Mouse (Mus musculus): ENCODE data around the gene Timm8a2.
A peak's percentile ranks its signal among the peaks of the same experiment; 100 is the strongest.

The Timm8a2 gene

DNA sequence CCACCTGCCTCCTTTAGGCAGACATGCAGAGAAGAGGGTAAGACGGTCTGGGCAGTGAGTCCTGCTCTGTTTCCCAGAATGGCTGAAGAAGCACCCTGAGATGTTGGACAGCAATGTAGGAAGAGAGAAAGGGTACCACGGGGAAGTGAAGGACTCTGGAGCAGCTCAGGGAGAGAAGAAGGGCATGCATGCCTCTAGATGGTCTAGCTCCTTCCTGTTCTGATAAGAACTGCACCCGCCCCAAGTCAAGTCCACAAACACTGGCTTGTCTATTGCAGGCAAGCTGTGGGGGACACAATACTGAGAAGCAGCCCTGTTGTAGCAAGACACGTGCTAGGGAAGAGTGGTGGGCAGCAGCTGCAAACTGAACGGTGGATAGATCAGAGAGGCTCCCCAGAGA is 22.3 kb upstream of the Timm8a2 start:
- DNase-seq, result no peak

DNA sequence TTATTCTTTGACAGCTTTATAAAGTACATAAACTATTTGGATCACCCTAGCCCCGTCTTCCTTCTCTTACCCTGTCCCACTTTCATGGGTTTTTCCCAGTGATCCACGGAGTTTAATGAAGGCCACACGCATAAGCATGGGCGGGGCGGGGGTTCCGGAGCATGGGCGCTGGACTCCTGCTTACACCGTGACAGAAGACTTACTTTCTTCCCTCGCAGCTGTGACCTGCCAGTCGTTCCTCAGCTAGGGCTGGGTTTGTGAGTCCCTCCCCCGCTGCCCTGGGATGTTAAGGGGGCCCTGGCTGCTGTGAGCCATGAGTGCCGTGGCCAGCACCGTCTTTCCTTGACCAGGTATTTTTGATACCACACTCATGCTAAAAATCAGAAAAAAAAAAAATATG is 21.7 kb upstream of the Timm8a2 start:
- DNase-seq, result no peak

DNA sequence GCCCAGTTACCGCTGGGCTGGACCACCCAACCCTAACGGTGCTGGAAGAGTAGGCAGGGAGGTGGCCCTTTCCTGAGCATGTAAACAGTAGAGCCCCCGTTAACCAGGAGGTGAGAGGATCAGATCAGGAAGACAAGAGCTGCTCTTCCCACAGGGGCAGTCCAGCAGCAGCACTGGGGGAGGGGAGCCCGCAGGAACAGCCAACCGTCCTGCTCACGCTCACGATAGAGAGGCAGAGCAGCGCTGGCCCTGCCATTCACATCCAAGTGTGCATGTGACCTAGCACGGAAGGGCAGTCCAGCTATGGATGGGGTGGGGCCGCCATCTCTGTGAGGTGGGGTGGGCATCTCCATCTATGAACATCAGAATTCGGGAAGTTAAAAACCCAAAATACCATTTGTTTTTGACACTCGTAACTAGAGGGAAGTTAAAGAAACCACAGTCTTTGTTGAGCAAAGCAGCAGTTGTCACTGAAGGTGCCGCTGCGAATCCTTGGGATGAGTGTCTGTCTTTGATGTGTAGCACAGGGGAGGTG is 21.0 kb upstream of the Timm8a2 start:
- no peak for DNase-seq

DNA sequence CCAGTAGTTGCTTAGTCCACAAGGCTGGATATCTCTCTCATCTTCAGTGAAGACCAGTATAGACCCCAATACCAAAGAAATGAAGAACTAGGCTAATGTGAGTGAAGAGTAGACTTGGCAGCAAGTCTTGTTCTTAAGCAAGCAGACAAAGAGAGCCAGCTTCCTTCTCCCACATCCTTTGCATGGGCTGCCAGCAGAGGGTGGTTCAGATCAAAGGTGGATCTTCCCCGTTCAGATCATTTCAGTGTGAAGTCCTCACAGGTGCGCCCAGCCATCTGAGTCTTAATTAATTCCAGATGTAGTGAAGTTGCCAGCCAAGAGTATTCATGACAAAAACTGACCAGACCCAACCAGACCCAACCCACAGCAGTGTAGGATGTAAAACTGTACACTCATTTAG is 16.5 kb upstream of the Timm8a2 start:
- DNase-seq, result no peak

DNA sequence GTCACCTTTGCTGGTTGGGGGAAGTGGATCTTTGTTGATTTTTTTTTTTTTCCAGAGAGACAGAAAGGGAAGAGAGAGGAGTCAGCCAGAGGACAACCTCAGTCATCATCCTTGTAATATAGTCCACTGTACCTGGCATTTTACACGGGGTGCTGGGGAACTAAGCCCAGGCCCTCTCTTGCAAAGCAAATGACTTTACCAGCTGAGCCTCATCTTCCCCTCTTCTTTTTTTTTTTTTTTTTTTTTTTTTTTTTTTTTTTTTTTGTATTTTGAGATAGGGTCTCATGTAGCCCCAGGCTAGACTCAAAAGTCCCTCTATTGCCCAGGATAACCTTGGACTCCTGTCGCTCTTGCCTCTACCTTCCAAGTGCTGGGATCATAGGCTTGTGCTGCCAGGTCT is 15.1 kb upstream of the Timm8a2 start:
- DNase-seq, result no peak

DNA sequence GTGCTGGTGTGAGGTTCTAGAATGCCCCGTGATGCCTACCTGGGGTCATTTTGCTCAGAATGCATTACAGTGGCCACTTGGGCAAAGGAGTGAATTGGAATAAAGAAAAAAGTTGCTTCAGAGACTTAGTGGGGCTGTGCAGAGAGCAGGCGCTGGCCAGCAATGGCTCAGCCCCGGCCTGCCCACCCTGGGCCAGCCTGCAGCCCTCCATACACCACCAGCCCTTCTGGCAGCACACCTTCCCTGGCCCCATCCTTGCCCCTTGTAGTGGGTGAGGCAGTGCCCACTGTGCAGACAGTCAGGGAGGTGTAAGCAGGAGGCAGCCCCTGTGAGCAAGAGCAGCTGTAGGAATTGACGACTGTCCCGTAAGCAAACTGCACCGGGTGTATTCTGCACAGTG is 13.9 kb upstream of the Timm8a2 start:
- no peak for DNase-seq

DNA sequence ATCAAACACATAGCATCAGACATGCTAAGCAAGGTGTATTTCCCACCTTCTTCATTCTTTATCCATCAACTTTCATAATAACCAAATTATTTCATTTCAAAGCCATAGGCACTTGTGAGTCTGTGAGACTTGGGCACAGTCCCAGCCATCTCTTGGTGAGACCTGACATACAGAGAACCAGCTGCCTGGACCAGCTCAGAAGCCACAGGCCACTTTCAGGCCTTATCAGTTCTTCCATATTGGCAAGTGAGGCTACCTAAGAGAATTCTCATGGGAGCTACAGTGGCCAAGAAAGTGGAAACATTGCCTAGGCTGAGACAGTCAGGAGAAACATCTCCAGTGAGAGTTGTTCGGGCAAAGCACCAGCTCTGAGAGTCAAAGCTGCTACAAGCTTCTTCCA is 11.4 kb upstream of the Timm8a2 start:
- DNase-seq, result no peak

DNA sequence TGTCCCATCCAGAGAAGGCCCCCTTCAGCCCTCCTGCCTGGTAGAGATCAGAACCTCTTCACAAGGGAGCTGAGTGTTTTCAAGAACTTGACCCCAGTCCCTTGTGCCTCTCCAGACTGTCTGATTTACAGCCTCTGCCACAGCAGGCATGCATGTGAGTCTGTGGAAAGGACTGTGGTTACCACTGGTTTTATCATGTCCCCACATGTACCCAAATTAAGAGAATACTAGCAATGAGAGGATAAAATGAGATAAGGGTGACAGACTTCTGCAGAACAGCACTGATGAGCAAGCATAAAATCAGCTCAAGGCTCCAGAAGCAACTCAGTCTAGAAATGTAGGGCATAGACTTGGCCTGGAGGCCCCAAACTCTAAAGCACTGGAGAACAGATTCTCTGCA is 10.5 kb upstream of the Timm8a2 start:
- no peak for DNase-seq

DNA sequence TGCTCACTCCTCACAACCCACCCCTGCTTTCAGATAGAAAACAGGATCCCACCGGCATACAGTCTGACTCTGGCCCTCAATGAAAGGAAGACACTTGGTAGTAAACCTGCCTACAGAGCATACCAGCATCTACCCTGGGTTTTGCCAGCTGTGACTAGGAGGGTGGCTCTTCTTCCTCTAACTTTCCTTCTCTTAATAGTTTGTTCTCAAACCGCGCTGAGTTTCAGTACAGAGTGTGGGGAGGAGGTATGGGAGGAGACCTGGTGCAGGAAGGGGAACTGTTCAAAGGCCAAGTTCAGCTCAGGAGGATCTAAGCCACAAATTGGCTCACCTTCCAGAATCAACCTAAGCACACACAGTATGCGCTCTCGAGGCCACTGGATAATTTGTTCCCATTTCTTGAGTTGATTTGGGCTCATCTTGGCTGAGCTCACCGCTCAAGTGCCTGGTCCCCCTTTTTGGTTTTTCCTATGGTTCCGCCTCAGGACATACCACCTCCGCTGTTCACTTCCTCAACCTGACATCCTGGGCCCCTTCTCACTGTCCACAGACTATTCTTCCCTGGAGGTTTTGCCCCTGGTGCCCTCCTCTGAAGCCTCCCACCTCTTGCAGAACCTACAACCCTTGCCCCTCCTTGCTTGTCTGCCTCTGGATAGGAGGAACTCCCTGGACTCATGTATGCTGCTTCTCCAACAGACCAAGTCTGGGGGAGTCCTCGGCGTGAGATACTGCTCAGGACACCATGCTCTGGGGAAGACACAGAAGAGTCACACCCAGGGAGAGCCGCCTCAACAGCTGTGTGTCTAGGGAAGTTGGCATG is 5.3 kb upstream of the Timm8a2 start:
- DNase-seq, result no peak

DNA sequence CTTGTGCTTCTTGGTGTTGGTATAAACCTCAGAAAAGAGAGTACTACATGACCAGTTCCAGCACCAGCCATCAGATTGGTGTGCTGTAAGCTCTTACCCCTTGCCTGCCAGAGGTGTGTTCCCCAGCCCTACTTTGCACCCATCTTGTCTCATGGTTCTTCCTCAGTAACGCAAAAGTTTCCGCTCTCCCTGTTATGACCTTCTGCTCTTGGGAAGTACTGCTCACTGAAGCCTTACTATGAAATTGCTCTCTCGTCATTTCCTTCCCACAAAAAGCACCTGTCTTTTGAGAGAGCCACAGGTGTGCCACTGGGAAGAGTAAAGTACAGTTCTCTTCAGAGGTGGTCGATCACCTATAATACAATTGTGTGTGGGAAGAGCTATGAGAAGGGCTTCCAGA is 4.6 kb upstream of the Timm8a2 start:
- DNase-seq, result no peak

DNA sequence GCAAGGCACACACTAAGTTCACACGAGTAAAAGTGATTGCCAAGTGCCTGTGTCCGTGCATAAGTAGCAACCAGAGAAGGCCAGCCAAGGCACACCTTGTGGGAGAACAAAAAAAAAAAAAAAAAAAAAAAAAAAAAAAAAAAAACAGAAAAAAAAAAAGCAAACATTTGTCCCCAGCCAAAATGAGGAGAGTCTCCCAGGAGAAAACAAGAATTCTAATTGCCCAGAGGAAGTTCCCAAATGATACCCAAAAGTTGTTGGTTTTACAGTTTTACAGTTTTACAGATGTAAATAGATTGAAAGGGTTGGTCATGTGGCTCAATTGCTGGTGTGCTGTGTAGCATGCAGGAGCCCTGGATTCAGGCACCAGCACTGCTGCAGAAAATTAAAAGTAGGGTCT is 2.4 kb upstream of the Timm8a2 start:
- DNase-seq, result no peak

DNA sequence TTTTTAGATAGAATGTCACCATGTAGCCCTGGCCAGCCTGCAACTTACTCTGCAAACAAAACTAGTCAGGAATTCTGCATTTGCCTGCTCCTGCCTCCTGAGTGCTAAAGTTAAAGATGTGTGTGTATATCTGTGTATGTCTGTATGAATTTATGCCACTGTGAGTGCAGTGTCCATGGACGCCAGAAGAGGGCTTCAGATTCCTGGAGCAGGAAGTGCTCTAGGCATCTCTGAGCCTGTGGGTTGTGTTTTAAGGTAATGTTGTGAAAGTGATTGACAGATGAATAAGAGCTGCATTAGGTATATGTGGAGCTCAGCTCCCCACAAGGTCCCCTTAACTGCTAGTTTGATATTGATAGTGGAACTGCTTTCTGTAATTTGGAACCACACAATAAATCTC is 707 bp downstream of the Timm8a2 start:
- no peak for DNase-seq

DNA sequence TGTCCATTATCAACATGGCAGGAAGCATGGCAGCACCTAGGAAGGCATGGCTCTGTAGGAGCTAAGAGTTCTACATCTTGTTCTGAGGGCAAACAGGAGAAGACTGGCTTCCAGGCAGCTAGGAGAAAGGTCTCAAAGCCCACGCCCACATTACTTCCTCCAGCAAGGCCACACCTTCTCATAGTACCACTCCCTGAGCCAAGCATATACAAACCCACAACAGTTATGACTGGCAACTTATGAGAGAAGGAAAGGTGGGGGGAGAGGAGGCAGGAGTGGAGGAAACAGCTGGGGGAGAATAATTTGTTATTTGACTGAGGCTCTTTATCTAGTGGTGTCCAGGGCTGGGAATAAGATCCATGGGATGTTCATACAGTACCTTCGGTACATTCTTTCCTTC is 1.4 kb downstream of the Timm8a2 start:
- no peak for DNase-seq

DNA sequence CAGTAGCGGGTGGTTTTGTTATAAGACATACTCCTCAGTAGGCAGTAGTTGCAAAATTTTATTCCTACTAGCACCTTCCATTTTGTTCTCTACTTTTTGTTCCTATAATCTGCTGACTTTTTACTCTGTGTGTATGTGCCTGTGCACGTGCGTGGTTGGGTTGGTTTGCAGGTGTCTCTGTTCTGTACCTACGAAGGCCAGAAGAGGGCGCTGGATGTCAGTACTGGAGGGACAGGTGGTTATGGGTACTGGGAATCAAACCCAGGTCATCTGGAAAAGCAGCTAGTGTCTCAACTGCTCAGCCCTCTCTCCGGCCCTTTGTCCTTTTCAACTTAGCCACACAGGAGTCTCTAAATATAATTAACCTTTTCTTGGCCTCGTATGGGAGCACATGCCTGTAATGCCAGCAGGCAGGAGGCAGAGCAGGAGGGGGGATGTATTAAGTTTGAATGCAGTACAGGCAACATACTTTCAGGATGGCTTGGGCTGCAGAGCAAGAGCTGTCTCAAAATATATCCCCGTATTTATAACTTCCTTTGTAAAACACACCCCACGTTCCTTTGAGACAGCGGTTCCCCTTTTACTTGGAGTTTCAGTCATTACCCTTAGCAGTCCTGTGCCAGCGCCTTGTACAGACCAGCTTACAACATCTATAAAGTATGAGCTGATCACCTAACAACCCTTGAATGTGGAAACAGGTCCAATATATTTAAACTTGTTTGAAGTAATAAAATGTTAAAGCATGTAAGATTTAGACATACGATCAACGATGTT is 4.6 kb downstream of the Timm8a2 start:
- no peak for DNase-seq

DNA sequence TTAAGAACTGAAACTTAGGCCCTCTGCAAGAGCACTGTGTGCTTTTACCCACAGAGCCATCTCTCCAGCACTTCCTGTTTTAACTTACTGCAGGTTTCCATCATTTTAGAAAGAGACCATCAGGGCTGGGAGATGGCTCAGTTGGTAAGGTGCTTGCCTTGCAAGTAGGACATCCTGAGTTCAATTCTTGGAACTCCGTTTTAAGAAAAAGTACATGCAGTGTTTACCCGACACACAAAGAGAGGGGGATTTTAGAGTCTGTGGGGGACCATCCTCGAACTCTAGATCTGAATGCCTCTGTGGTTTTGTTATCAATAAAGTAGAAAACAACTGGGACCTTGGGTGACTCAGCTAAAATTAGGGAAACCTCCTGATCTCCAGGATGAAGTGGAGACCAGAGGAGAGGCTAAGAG is 6.9 kb downstream of the Timm8a2 start:
- no peak for DNase-seq

DNA sequence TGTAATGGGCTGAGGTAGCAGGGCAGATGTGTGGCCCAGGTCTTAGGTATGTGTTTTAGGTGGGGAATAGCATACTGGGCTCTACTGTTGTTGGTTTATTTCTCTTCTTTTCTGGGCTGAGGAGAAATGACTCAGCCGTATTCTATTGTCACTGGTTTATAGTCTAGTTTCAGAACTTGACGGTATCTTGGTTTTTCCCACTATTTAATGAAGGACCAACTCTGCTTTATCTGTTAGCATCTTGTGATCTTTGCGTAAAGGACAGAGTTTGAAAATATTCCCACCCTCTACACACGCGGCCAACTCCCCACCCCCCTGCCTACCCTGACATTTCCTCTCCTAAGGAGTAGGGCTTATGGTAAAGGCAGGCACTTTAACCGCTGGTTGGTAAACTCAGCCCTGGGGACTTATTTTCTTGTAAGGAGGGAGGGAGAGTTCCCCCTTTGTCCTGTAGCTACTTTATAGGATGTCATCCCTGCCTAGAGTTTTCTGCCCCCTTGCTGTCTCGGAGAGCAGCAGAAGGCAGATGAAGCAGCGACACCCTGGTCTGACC is 7.7 kb downstream of the Timm8a2 start:
- no peak for DNase-seq

DNA sequence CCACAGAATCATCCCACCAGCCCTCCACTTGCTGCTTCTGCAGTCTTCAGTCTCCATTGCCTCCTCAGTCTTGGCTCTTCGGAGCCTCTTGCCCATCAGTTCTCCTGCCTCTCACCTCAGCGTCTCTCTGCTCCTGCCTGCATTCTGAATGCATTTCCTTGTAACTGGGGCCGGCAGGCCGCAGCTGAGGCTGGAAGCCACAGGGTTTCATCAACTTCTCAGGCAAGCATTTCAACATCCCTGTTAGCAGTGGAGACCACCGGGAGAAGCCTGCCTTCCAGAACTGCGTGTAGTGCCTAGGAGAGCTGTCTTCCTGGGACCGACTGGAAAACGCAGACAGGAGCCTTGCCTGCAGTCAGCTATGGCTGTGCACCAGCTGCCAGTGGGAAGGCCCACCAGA is 13.3 kb downstream of the Timm8a2 start:
- no peak for DNase-seq

DNA sequence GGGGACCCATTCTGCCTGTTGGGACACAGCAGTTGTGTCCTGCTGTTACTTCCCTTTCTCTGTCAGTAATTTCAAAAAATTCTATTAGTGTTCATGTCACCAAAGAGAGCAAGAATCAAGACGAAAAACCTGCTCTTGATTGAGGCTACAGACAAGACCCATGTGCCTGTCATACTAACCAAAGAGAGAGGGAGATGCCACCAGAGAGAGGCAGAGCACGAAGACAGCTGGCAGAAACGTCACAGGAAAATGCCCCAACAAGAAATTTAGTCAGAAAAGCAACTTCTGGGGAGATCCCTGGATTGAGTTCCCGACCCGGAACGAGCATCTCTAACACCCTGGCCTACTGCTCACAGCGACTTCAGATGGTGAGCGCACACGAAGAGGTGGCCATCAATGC is 14.3 kb downstream of the Timm8a2 start:
- DNase-seq, result no peak

DNA sequence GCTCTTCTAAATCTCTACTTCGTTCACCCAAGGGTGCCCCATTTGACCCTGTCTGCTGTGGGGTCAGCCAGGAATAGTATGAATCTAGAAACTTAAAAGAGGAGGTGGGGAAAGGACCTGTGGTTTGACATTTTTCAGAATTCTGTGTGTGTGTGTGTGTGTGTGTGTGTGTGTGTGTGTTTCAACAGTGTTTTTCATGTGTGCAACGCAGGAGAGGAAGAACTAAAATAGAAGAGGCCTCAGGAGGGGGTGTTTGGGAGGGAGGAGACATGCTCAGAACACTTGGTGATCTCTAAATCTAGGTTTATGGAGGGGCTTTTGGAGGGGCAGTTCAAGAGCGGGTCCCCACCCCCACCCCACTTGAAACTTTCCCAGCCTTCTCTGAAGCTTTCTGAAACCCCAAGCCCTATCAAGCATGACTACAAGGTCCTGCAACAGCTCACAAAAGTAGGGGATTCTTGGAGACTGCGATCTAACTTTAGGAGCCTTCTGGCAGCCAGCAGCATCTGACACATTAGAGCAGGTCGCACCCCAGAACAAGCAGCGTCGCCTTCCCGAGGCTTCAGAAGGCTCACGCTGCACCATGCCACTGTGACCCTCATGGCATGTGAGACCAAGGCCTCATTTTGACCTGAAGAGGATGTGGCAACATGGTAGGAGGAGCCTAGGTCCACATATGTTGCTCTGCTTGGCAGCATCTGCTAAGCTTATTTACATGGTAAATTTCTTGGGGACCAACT is 18.6 kb downstream of the Timm8a2 start:
- DNase-seq, result no peak

DNA sequence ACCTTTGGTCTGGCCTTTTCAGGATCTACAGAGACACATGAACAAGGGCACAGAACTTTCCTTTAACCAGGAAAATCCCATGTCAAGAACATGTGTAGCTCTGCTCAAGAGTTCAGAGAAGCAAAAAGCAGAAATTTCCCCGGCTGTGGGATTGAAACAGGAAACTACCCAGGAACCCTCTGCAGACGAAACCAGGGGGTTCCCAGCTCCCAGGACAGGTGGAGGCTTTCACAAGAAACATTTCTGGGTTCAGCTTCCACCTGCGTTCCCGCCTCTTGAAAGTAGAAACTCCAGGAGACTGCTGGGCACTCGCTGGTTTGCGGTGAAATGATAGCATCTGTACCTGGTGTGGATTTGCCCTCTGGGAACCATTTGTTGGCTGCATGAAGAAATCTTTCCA is 22.4 kb downstream of the Timm8a2 start:
- no peak for DNase-seq

DNA sequence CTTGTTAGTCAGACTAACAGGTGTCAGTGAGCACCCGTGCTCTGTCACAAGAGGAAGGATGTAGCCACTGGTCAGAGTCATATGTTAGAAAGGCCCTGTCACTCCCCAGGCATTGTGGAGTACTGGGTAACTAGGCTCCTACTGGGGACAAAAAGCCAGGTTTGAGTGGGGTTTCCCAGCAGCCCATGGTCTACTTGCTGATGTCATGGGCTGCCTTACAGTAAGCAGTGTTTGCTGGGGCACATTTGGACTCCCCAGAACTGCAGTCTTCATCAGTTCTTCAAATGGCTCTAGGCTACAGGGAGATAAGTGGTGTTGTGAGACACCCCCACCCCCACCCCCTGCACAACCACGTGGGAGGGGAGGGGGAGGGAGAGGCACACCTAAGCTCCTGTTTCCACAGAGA is 23.5 kb downstream of the Timm8a2 start:
- no peak for DNase-seq

DNA sequence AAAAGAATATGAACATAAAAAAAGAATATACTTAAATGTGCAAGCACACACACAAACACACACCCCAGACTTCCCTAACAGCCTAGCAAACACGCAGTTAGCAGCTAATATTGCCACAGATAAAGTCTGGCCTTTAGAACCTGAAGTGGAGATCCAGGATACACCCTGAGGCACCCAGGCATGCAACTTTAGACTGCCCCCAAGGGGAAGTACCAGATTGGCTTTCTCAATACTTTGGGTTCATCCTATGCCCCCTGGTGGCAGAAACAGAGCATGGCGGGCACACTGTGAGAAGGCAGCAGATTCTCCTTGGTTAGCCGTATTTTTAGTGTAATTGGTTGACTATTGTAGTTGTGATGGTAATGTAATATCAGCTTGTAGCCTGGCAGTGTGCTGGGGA is 26.2 kb downstream of the Timm8a2 start:
- peak; percentile 73 to 82 for DNase-seq

DNA sequence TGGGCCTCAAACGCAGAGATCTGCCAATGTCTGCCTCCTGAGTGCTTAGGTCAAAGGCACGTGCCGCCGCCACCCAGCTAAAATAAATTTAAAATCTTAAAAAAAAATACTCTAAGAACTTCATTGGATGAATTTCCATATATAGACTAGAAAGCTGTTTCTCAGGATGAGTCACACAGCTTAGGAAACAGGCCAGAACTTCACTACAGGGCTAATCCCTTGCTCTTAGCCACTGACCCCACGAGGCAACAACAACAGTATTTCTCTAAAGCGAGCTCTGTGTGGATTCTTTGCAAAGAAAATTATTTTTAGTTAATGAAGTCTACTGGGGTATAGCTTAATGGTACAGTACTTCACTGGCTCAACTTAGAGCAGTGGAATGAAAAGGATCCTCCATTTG is 26.9 kb downstream of the Timm8a2 start:
- DNase-seq, result no peak
